Mouse (Mus musculus): ENCODE data around the gene Nfatc2ip. TPM values are rescaled to one million over a fixed set of nuclear protein-coding genes. Genes with fewer than 3 reads are reported as not detected.
A peak's percentile ranks its signal among the peaks of the same experiment; 100 is the strongest.
"Not testable (repeated sequence)": the region's sequence is repeated elsewhere in the genome, so short reads cannot be mapped to it uniquely, and the experiment has no call there.

Gene Nfatc2ip
- total RNA-seq, 2 experiments from 2014 or later: 4.5 to 5.4 TPM

GRCm38 (mm10) chr7:126414725-126415124 lies 18.2 kb upstream of the Nfatc2ip start, which contains the start of gene Cd19:
Gene Cd19, minus strand, starts transcription at chr7:126414889.
- no peak for DNase-seq (ENCODE audit: low spot score)
- intact Hi-C loops (cut with DNase I): no loop called here

DNA sequence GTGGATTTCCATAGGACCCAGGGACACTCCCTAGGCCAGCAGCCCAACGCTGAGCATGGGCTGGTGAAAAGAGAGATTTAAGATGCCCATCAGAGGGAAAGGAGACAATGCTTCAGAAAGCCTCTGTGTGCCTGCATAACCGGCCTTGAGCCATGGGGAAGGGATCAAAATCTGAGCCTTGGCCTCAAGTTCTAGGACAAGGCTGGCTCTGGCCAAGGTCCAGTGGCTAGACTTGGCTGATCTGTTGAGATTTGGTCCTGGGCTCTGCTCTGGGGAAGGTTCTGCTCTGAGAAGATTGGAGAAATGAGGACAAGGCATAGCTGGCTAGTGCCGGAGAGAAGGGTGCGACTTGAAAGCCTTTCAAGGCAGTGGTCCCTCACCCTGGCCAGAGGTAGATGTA lies 14.5 kb upstream of the Nfatc2ip start:
- DNase-seq (ENCODE audit: low spot score): no peak
- intact Hi-C loops (cut with DNase I): no loop called here

DNA sequence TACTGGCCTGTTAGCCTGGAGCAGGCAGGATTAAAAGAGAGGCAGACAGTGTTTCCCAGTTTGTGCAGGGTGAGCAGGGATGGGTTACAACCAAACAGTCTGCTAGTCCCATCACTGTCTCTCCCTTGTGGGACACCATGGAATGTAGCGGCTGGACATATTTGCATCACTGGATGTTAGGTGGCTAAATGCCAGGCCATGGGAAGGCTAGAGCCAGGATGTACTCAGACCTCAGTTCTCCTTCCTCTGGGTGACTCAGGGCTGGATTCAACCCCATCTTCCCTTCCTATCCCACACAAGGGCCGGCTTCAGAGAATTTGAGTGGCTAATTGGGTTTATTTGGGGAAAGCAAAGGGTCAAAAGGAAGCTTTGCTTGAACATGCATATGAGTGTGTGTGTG lies 12.1 kb upstream of the Nfatc2ip start:
- DNase-seq (ENCODE audit: low spot score): no peak
- intact Hi-C loops (cut with DNase I): no loop called here

DNA sequence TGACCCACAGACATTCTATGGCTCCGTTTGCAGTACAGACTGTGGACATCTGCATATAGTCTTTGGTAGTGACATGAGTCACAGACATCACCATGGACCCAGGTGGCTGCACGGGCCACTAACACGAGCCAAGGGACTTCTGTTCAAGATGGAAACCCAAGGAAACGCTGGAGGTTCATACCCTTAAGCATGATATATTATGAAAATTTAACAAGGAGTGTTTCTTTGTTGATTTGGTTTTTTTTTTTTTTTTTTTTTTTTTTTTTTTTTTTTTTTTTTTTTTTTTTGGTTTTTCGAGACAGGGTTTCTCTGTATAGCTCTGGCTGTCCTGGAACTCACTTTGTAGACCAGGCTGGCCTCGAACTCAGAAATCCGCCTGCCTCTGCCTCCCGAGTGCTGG lies 6.0 kb upstream of the Nfatc2ip start:
- DNase-seq (ENCODE audit: low spot score); intact Hi-C loops (cut with DNase I): not testable (repeated sequence)

- DNase-seq (ENCODE audit: low spot score): peak; percentile 42
- intact Hi-C loops (cut with DNase I): loop anchor here (1.0 to 5.0 kb wide), 3 partner anchors 68 to 238 kb away; no protein-coding TSS in a partner anchor
Observed at GRCm38 (mm10) chr7:126399548-126399947, 3.0 kb upstream of the Nfatc2ip start.

DNA sequence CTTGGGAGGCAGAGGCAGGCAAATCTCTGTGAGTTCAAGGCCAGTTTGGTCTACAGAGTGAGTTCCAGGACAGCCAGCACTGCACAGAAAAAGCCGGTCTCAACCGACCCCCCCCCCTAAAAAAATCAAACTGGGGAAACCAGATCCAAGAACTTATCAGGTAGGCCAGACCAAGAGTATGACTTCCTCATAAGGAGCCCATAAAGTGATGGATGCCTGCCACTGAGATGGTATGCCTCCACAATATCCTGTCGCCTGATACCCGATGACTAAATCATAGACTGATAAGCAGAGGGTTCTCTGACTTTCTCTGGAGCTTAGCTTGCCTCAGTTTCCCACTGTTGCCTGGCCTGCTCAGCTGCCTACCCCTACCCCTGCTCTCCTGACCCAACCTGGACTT lies 1.3 kb upstream of the Nfatc2ip start:
- DNase-seq (ENCODE audit: low spot score): no peak
- intact Hi-C loops (cut with DNase I): loop anchor here (5.0 kb wide), 2 partner anchors 69 to 239 kb away; no protein-coding TSS in a partner anchor

DNA sequence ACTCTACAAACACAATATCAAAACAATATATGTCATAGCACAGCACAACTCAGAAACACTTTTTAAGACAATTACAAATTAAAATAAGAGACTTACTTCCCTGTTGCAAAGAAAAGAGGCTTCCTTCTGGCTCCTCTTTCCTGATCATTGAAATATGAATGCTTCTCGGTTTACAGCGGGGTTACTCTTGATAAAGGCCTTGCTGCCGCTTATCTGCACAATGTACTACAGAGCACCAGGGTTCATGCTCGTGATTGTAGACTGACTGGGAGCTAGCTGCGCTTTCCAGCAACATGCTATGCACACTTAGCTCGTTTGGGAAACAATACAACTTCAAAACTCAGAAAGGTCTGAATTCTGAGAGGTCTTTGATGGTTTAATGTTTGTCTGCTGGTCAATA lies 684 bp upstream of the Nfatc2ip start:
- intact Hi-C loops (cut with DNase I): loop anchor here (5.0 kb wide), 2 partner anchors 70 to 240 kb away; no protein-coding TSS in a partner anchor
- no peak for DNase-seq (ENCODE audit: low spot score)

GRCm38 (mm10) chr7:126392086-126392884 lies 4.3 kb downstream of the Nfatc2ip start:
- intact Hi-C loops (cut with DNase I); DNase-seq (ENCODE audit: low spot score): not testable (repeated sequence)

DNA sequence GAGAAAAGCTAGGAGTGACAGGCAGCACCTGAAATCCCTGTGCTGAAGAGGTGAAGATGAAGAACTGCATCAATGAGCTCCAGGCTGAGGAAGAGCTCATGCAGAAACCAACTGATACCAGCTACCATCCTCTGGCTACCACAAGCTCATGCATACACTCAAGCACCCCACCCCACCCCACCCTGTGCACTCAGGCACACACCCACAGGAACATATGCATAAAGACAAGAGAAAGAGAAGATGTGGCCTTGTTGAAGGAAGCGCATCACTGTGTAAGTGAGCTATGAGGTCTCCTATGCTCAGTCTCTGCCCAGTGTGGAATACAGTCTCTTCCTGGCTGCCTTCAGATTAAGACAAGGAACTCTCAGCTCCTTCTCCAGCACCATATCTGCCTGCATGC lies 8.4 kb downstream of the Nfatc2ip start:
- DNase-seq (ENCODE audit: low spot score): no peak
- intact Hi-C loops (cut with DNase I): no loop called here

DNA sequence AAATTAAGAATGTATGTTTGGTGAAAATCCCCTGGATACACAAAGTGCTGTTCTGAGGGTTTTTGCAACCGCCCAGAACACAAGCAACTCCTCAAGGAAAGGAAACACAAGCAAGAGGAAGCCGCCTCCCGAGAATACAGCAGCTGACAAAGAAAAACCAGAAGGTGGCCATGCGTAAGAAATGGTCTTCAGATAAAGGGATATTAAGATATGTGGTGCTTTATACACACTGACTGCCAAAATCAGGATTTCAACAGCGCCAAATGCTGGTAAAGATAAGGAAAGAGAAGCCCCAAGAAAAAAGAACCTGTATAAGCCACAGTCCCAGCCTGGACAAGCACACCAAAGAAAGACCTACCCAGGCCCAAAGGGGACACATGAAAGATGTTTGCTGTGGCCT lies 13.0 kb downstream of the Nfatc2ip start:
- no peak for DNase-seq (ENCODE audit: low spot score)
- intact Hi-C loops (cut with DNase I): no loop called here

- intact Hi-C loops (cut with DNase I): loop anchor here (5.0 kb wide), 1 partner anchor 110 kb away; no protein-coding TSS in a partner anchor
Observed at GRCm38 (mm10) chr7:126377278-126378158, 19.0 kb downstream of the Nfatc2ip start, which contains the start of gene Spns1. Gene Spns1, minus strand, starts transcription at chr7:126377450.

GRCm38 (mm10) chr7:126376903-126377277 lies 19.6 kb downstream of the Nfatc2ip start:
- no peak for DNase-seq (ENCODE audit: low spot score)
- intact Hi-C loops (cut with DNase I): loop anchor here (5.0 kb wide), 1 partner anchor 110 kb away; no protein-coding TSS in a partner anchor

More at GRCm38 (mm10) chr7:126377278-126378158, 19.0 kb downstream of the Nfatc2ip start, which contains the start of gene Spns1:
- DNase-seq (ENCODE audit: low spot score): peak; percentile 88

- intact Hi-C loops (cut with DNase I): loop anchor here (5.0 kb wide), 1 partner anchor 108 kb away; no protein-coding TSS in a partner anchor
- no peak for DNase-seq (ENCODE audit: low spot score)
Observed at GRCm38 (mm10) chr7:126375012-126375411, 21.5 kb downstream of the Nfatc2ip start.

GRCm38 (mm10) chr7:126374526-126374925 lies 22.0 kb downstream of the Nfatc2ip start:
- intact Hi-C loops (cut with DNase I): no loop called here

GRCm38 (mm10) chr7:126373007-126373406 lies 23.5 kb downstream of the Nfatc2ip start:
- intact Hi-C loops (cut with DNase I): no loop called here

More at GRCm38 (mm10) chr7:126374526-126374925, 22.0 kb downstream of the Nfatc2ip start:
- DNase-seq (ENCODE audit: low spot score): no peak

DNA sequence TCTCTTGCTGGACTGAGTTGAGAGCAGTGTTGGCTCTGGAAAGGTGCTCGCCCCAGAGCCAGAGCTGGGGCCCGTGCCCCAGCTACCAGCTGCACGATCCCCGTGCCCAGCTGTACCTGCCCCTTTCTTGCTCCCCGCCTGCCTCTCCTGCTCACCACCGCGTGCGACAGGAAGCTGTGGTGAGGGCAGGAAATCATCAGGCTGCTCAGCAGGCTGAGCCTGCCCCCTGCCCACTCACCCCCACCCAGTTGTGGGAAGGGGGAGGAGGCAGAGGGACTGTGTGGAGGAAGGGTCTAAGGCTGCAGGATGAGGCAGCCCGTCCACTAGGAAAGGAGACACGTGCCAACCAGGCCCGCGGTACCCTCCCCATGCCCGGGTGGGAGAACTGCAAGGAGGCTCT lies 27.1 kb downstream of the Nfatc2ip start, which contains the start of gene Lat:
TSS of gene Lat (minus strand) at position 178 of the 400 bp plus-strand sequence.
- intact Hi-C loops (cut with DNase I): no loop called here
- no peak for DNase-seq (ENCODE audit: low spot score)

More at GRCm38 (mm10) chr7:126373007-126373406, 23.5 kb downstream of the Nfatc2ip start:
- DNase-seq (ENCODE audit: low spot score): no peak

DNA sequence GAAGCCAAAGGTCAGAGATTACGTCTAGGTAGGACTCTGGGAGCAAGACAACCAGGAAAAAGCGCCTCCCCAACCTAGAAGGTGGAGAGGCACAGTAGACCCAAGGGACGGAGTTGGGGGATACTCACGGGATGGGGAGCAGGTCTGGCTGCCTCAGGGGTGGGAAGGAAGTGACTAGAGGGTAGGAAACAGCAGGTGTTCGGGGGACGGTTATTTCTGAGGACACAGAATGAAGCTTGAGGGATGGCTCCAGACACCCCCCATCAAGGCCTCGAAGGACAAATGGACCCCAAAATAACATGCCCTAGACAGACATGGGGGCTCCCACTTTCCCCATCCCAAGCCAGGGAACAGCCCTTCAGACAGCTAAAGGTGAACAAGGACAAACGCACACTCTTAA lies 28.2 kb downstream of the Nfatc2ip start:
- intact Hi-C loops (cut with DNase I): no loop called here
- no peak for DNase-seq (ENCODE audit: low spot score)

GRCm38 (mm10) chr7:126367636-126368035 lies 28.9 kb downstream of the Nfatc2ip start:
- DNase-seq (ENCODE audit: low spot score): no peak
- intact Hi-C loops (cut with DNase I): no loop called here

DNA sequence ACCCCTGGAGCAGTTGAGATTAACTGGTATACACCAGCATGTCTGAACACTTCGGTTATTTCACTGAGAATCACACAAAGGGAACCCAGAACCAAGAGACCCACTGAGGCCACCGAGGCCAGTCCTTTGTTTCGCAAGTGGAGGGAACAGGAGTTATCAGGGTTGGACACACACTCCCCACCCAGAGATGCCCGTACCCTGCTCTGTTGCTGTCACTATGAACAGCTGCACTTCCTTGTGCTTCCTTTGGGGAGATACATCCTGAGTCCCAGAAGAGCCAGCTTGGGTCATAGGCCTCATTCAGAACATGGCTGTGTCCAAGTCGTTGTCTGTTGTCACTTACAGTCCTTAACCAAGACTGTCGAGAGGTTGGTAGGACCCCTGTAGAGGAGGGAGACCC lies 33.5 kb downstream of the Nfatc2ip start:
- no peak for DNase-seq (ENCODE audit: low spot score)
- intact Hi-C loops (cut with DNase I): no loop called here

DNA sequence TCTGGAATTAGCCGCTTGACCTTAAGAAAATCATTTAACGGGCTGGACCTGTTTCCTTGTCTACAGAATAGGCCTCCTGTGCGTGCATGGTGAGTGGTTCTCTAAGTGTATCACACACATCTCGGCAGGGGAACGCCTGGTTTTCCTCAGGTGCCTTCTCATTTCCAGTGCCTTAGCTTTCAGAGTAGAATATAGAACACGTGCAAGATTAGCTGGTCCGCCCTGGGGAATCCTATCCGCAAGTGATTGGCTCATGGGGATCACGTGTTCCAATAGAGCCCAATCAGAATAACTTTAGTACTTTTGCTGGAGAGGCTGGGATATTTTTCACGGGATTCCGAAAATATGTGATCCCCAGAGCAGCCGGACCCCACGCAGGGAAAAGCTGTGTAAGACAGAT lies 37.5 kb downstream of the Nfatc2ip start:
- no peak for DNase-seq (ENCODE audit: low spot score)
- intact Hi-C loops (cut with DNase I): no loop called here
